Mouse (Mus musculus): ENCODE measurements around the gene Ccdc27. TPM values are rescaled to one million over a fixed set of nuclear protein-coding genes. Genes with fewer than 3 reads are reported as not detected.

The Ccdc27 gene
- polyA plus RNA-seq, 1 experiment = 0.08 TPM

GRCm38 (mm10) chr4:153993505-153993904, 49.0 kb downstream of the Ccdc27 start:
- TF ChIP-seq CTCF (IDR thresholded peaks at IDR 0.05; ENCODE audit: borderline replicate concordance, control insufficient read depth, extremely low read depth, insufficient read depth, low read length, poor library complexity) = no peak
- no peak for TF ChIP-seq POLR2A (IDR thresholded peaks at IDR 0.05; ENCODE audit: control insufficient read depth, extremely low read depth, insufficient read depth, low read length, poor library complexity)
- H3K27me3 ChIP-seq (ENCODE audit: control insufficient read depth, insufficient read depth, low read length) = no peaks in the 10 kb centered on the region
- no peak for DNase-seq
- no peaks in the 10 kb centered on the region for H3K4me1 ChIP-seq (replicated peaks; ENCODE audit: control insufficient read depth, insufficient read depth, low read length)
- WGBS = 93% methylated on average over 8 of the region's 8 CpGs
- H3K27ac ChIP-seq (ENCODE audit: control insufficient read depth, insufficient read depth, low read length) = no peak overlapping the region
- peaks cover 37% of the 10 kb centered on the region for H3K36me3 ChIP-seq (ENCODE audit: control insufficient read depth, insufficient read depth, low read length)
- no peak overlapping the region for H3K4me3 ChIP-seq (ENCODE audit: control insufficient read depth, insufficient read depth, low read length)

GRCm38 (mm10) chr4:153992715-153993114, 49.8 kb downstream of the Ccdc27 start:
- 89% methylated on average over 10 of the region's 10 CpGs for WGBS
- peaks cover 42% of the 10 kb centered on the region for H3K36me3 ChIP-seq (ENCODE audit: control insufficient read depth, insufficient read depth, low read length)

DNA sequence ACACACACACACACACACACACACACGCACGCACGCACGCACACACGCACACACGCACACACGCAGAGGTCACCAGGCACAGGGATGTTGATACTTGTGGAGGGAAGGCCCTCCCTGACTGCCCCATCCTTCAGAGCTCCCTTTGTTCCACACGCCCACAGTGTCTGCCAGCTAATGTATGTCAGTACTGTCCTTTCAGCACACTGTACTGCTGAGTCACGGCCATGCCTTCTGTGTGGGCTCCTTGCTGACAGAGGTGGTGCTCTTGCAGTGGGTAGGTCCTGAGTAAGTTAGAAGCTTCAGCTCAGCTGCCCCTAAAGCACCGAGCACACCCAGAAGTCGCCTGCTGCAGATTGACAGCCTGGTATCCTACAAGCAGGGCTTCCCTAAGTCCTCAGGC, 62.0 kb downstream of the Ccdc27 start:
- no peak for DNase-seq
- Histone ChIP-seq H3K27me3 (ENCODE audit: control insufficient read depth, insufficient read depth, low read length) (no peaks in the 10 kb centered on the region), H3K27ac (ENCODE audit: control insufficient read depth, insufficient read depth, low read length) (no peak overlapping the region), H3K36me3 (ENCODE audit: control insufficient read depth, insufficient read depth, low read length) (peaks cover 12% of the 10 kb centered on the region), H3K4me3 (ENCODE audit: control insufficient read depth, insufficient read depth, low read length) (no peak overlapping the region), H3K4me1 (replicated peaks; ENCODE audit: control insufficient read depth, insufficient read depth, low read length) (peaks cover 4% of the 10 kb centered on the region)
- WGBS = 93% methylated on average over 11 of the region's 11 CpGs
- no peak for TF ChIP-seq CTCF (IDR thresholded peaks at IDR 0.05; ENCODE audit: borderline replicate concordance, control insufficient read depth, extremely low read depth, insufficient read depth, low read length, poor library complexity)
- TF ChIP-seq POLR2A (IDR thresholded peaks at IDR 0.05; ENCODE audit: control insufficient read depth, extremely low read depth, insufficient read depth, low read length, poor library complexity) = no peak

More at GRCm38 (mm10) chr4:153992715-153993114, 49.8 kb downstream of the Ccdc27 start:
- Histone ChIP-seq H3K27ac (ENCODE audit: control insufficient read depth, insufficient read depth, low read length) (no peak overlapping the region), H3K4me3 (ENCODE audit: control insufficient read depth, insufficient read depth, low read length) (no peak overlapping the region), H3K27me3 (ENCODE audit: control insufficient read depth, insufficient read depth, low read length) (no peaks in the 10 kb centered on the region), H3K4me1 (replicated peaks; ENCODE audit: control insufficient read depth, insufficient read depth, low read length) (no peaks in the 10 kb centered on the region)
- no peak for DNase-seq
- TF ChIP-seq POLR2A (IDR thresholded peaks at IDR 0.05; ENCODE audit: control insufficient read depth, extremely low read depth, insufficient read depth, low read length, poor library complexity) = no peak

DNA sequence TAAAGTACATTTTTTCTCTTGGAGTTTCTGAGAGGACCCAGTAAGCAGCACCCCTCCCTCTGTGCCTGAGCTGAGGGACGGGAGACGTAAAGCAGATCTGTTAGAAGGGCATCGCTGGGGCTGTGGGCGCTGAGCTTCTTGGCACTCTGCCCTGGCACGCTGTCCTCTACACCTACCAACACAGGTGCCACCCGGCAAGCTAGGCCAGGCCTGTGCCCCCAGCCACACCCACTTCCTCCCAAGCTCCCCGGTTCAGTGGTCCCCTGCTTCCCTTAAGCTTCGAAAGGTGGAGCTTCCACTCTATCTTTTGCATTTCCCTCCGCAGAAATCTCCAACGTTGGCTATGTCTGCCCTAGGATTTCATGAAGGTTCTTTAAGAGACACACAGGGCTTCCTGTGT, 63.2 kb downstream of the Ccdc27 start:
- peaks cover 4% of the 10 kb centered on the region; the same call in 1 of the 2 replicates for H3K36me3 ChIP-seq (ENCODE audit: control insufficient read depth, insufficient read depth, low read length)
- no peaks in the 10 kb centered on the region for H3K27me3 ChIP-seq (ENCODE audit: control insufficient read depth, insufficient read depth, low read length)
- TF ChIP-seq CTCF (IDR thresholded peaks at IDR 0.05; ENCODE audit: borderline replicate concordance, control insufficient read depth, extremely low read depth, insufficient read depth, low read length, poor library complexity) (no peak), POLR2A (IDR thresholded peaks at IDR 0.05; ENCODE audit: control insufficient read depth, extremely low read depth, insufficient read depth, low read length, poor library complexity) (no peak)
- no peak overlapping the region for H3K27ac ChIP-seq (ENCODE audit: control insufficient read depth, insufficient read depth, low read length)
- peaks cover 6% of the 10 kb centered on the region for H3K4me1 ChIP-seq (replicated peaks; ENCODE audit: control insufficient read depth, insufficient read depth, low read length)
- no peak for DNase-seq
- WGBS = 23% methylated on average over 10 of the region's 10 CpGs
- no peak overlapping the region for H3K4me3 ChIP-seq (ENCODE audit: control insufficient read depth, insufficient read depth, low read length)

Other genes with a start within 250 kb of the Ccdc27 start
- gene A430005L14Rik, start 85.4 kb downstream of the Ccdc27 start, polyA plus RNA-seq (2012; rRNA removed) = 39.8 and 44.0 TPM in 2 replicates
- 50.1 and 54.6 TPM in 2 replicates for gene Dffb, start 67.6 kb downstream of the Ccdc27 start, polyA plus RNA-seq (2012; rRNA removed)
- 24.5 and 24.6 TPM in 2 replicates for gene Cep104, start 67.5 kb downstream of the Ccdc27 start, polyA plus RNA-seq (2012; rRNA removed)
- 118 and 144 TPM in 2 replicates for gene Lrrc47, start 30.9 kb downstream of the Ccdc27 start, polyA plus RNA-seq (2012; rRNA removed)
- gene Smim1, start 16.4 kb downstream of the Ccdc27 start, polyA plus RNA-seq (2012; rRNA removed) = 12.0 and 24.3 TPM in 2 replicates
- 1.0 and 1.4 TPM in 2 replicates for gene Trp73, start 97.5 kb upstream of the Ccdc27 start, polyA plus RNA-seq (2012; rRNA removed)
- 64.7 and 69.3 TPM in 2 replicates for gene Wrap73, start 99.7 kb upstream of the Ccdc27 start, polyA plus RNA-seq (2012; rRNA removed)
- 227 and 244 TPM in 2 replicates for gene Tprgl, start 118.0 kb upstream of the Ccdc27 start, polyA plus RNA-seq (2012; rRNA removed)
- gene Megf6, start 128.1 kb upstream of the Ccdc27 start, polyA plus RNA-seq (2012; rRNA removed) = 11.0 and 19.0 TPM in 2 replicates

Measured in thymus, adult 2 months (tissue).